Mouse (Mus musculus) kidney, adult 18-20 months (tissue): Measurements from ENCODE around the gene Gm20388.
A peak's percentile ranks its signal among the peaks of the same experiment; 100 is the strongest.

Experiments used
- DNase-seq: peaks from one replicate; pipeline ENCODE4 v3.0.0; 2021

The Gm20388 gene

GRCm38 (mm10) chr8:122713157-122713518 lies 2802.5 kb downstream of the Gm20388 start:
- DNase-seq: no peak

- no peak for DNase-seq
Observed at GRCm38 (mm10) chr8:122716566-122716965, 2805.9 kb downstream of the Gm20388 start.

GRCm38 (mm10) chr8:122717869-122718509 lies 2807.3 kb downstream of the Gm20388 start:
- DNase-seq: no peak

GRCm38 (mm10) chr8:122718711-122719499 lies 2808.3 kb downstream of the Gm20388 start:
- DNase-seq: peak; percentile 44

- no peak for DNase-seq
Observed at GRCm38 (mm10) chr8:122719500-122720065, 2808.9 kb downstream of the Gm20388 start.

GRCm38 (mm10) chr8:122720070-122720729 lies 2809.6 kb downstream of the Gm20388 start:
- no peak for DNase-seq

GRCm38 (mm10) chr8:122720811-122721640 lies 2810.4 kb downstream of the Gm20388 start:
- DNase-seq: peak; percentile 24

- DNase-seq: no peak
Observed at GRCm38 (mm10) chr8:122725187-122725586, 2814.5 kb downstream of the Gm20388 start.

- DNase-seq: no peak
Observed at GRCm38 (mm10) chr8:122726789-122727188, 2816.1 kb downstream of the Gm20388 start.

- DNase-seq: no peak
Observed at GRCm38 (mm10) chr8:122727412-122727811, 2816.8 kb downstream of the Gm20388 start.

GRCm38 (mm10) chr8:122728630-122729029 lies 2818.0 kb downstream of the Gm20388 start:
- DNase-seq: no peak

- no peak for DNase-seq
Observed at GRCm38 (mm10) chr8:122735110-122735509, 2824.5 kb downstream of the Gm20388 start.

- DNase-seq: no peak
Observed at GRCm38 (mm10) chr8:122735542-122736473, 2825.2 kb downstream of the Gm20388 start.

- DNase-seq: no peak
Observed at GRCm38 (mm10) chr8:122736623-122737022, 2826.0 kb downstream of the Gm20388 start.

GRCm38 (mm10) chr8:122737071-122737470 lies 2826.4 kb downstream of the Gm20388 start:
- DNase-seq: no peak

- no peak for DNase-seq
Observed at GRCm38 (mm10) chr8:122737886-122738285, 2827.2 kb downstream of the Gm20388 start.

GRCm38 (mm10) chr8:122739102-122739725 lies 2828.6 kb downstream of the Gm20388 start:
- no peak for DNase-seq

- no peak for DNase-seq
Observed at GRCm38 (mm10) chr8:122742471-122742870, 2831.8 kb downstream of the Gm20388 start.

GRCm38 (mm10) chr8:122745022-122745749 lies 2834.5 kb downstream of the Gm20388 start:
- no peak for DNase-seq

GRCm38 (mm10) chr8:122745750-122746275 lies 2835.2 kb downstream of the Gm20388 start:
- no peak for DNase-seq
